Mouse (Mus musculus) embryonic facial prominence, embryonic 14.5 days (tissue): ENCODE results near the gene Aldoart2. TPM values are rescaled to one million over a fixed set of nuclear protein-coding genes. Genes with fewer than 3 reads are reported as not detected.
A peak's percentile ranks its signal among the peaks of the same experiment; 100 is the strongest.
"Not testable (repeated sequence)": the region's sequence is repeated elsewhere in the genome, so short reads cannot be mapped to it uniquely, and the experiment has no call there.

Experiments used
- ATAC-seq: fragments of 200-750 bp; cut with Nextera tagmentation; 2 replicates; pipeline ENCODE4 v1.8.0; 2017; ENCODE audit warnings: low read depth, moderate number of reproducible peaks, moderate TSS enrichment
- DNase-seq: peaks from one replicate; pipeline ENCODE4 v3.0.0-alpha.2; 2015; ENCODE audit warnings: low spot score
- H3K27ac ChIP-seq: fragments of 300-500 bp; sonication (generic); replicated peaks from 2 replicates; pipeline ENCODE4 v1.5.1; 2014; ENCODE audit warnings: low read depth, mild to moderate bottlenecking, low read length, moderate library complexity
- H3K27me3 ChIP-seq: fragments of 300-500 bp; sonication (generic); replicated peaks from 2 replicates; pipeline ENCODE4 v1.6.1; 2014; ENCODE audit warnings: low read length; ENCODE audit not compliant: control insufficient read depth, insufficient read depth
- H3K36me3 ChIP-seq: fragments of 300-500 bp; sonication (generic); 2 replicates; pipeline ENCODE4 v1.6.1; 2014; ENCODE audit warnings: low read length, mixed read lengths; ENCODE audit not compliant: control insufficient read depth, insufficient read depth
- H3K4me1 ChIP-seq: fragments of 300-500 bp; sonication (generic); 2 replicates; pipeline ENCODE4 v1.6.1; 2014; ENCODE audit warnings: antibody characterized with exemption, low read length; ENCODE audit not compliant: control insufficient read depth, insufficient read depth
- H3K4me2 ChIP-seq: fragments of 300-500 bp; sonication (generic); 2 replicates; pipeline ENCODE4 v1.6.1; 2014; ENCODE audit warnings: low read depth, mild to moderate bottlenecking, low read length, moderate library complexity, mixed read lengths
- H3K4me3 ChIP-seq: fragments of 300-500 bp; sonication (generic); 2 replicates; pipeline ENCODE4 v1.5.1; 2014; ENCODE audit warnings: low read depth, mild to moderate bottlenecking, low read length
- H3K9ac ChIP-seq: fragments of 300-500 bp; sonication (generic); 2 replicates; pipeline ENCODE4 v1.6.1; 2014; ENCODE audit warnings: low read depth, mild to moderate bottlenecking, low read length, moderate library complexity, mixed read lengths
- H3K9me3 ChIP-seq: fragments of 300-500 bp; sonication (generic); 2 replicates; pipeline ENCODE4 v1.6.1; 2016; ENCODE audit warnings: low read length; ENCODE audit not compliant: control insufficient read depth
- WGBS: fragments of 180-500 bp; shearing (Covaris S2); extraction: QIAGEN DNeasy Blood & Tissue Kit; methylation state at CpG from one replicate; pipeline ENCODE4 v1.1.7; 2014; 5-methylcytosine and 5-hydroxymethylcytosine counted together
- polyA plus RNA-seq: library from polyadenylated mRNA; unstranded; fragments of >200 nt; fragmentation: Nextera tagmentation; extraction: Ambion mirVana; gene quantifications from 2 replicates; pipeline ENCODE4 v1.2.1, GENCODE M21; 2014

The Aldoart2 gene
- polyA plus RNA-seq, 1 experiment from 2014 or later, result not detected

GRCm38 (mm10) chr12:55569676-55570075, 4.6 kb downstream of the Aldoart2 start:
- no peak overlapping the region for H3K4me3 ChIP-seq
- ATAC-seq, result no peak
- H3K9me3 ChIP-seq, result peaks cover 2% of the 10 kb centered on the region; the same call in 1 of the 2 replicates
- no peak overlapping the region for H3K27ac ChIP-seq
- 65% methylated on average over 6 of the region's 6 CpGs for WGBS
- H3K9ac ChIP-seq, result no peak overlapping the region
- H3K4me2 ChIP-seq, result no peak overlapping the region
- DNase-seq, result peak; percentile 9
- H3K36me3 ChIP-seq, result no peaks in the 10 kb centered on the region
- no peaks in the 10 kb centered on the region for H3K4me1 ChIP-seq
- no peaks in the 10 kb centered on the region for H3K27me3 ChIP-seq

GRCm38 (mm10) chr12:55570646-55571045, 5.6 kb downstream of the Aldoart2 start:
- H3K9ac ChIP-seq, result no peak overlapping the region
- H3K4me2 ChIP-seq, result no peak overlapping the region
- H3K9me3 ChIP-seq, result no peaks in the 10 kb centered on the region
- H3K4me1 ChIP-seq, result no peaks in the 10 kb centered on the region
- H3K4me3 ChIP-seq, result no peak overlapping the region
- H3K36me3 ChIP-seq, result no peaks in the 10 kb centered on the region
- DNase-seq (no peak), ATAC-seq (no peak)
- H3K27ac ChIP-seq, result no peak overlapping the region
- 85% methylated on average over 9 of the region's 9 CpGs for WGBS
- H3K27me3 ChIP-seq, result no peaks in the 10 kb centered on the region

GRCm38 (mm10) chr12:55571181-55571580, 6.1 kb downstream of the Aldoart2 start:
- DNase-seq (no peak), ATAC-seq (no peak)
- no peak overlapping the region for H3K27ac ChIP-seq
- H3K9me3 ChIP-seq, result no peaks in the 10 kb centered on the region
- WGBS, result 79% methylated on average over 11 of the region's 11 CpGs
- H3K4me2 ChIP-seq, result no peak overlapping the region
- H3K27me3 ChIP-seq, result no peaks in the 10 kb centered on the region
- no peaks in the 10 kb centered on the region for H3K36me3 ChIP-seq
- no peaks in the 10 kb centered on the region for H3K4me1 ChIP-seq
- no peak overlapping the region for H3K9ac ChIP-seq
- H3K4me3 ChIP-seq, result no peak overlapping the region

GRCm38 (mm10) chr12:55571661-55572060, 6.6 kb downstream of the Aldoart2 start:
- no peak for DNase-seq
- Histone ChIP-seq H3K4me3 (no peak overlapping the region), H3K9ac (no peak overlapping the region), H3K4me1 (no peaks in the 10 kb centered on the region), H3K36me3 (no peaks in the 10 kb centered on the region), H3K27ac (no peak overlapping the region), H3K4me2 (no peak overlapping the region), H3K9me3 (no peaks in the 10 kb centered on the region), H3K27me3 (no peaks in the 10 kb centered on the region)
- 85% methylated on average over 10 of the region's 10 CpGs for WGBS
- no peak for ATAC-seq

- H3K4me3 ChIP-seq, result no peak overlapping the region
- no peak overlapping the region for H3K27ac ChIP-seq
- no peak for ATAC-seq
- H3K36me3 ChIP-seq, result no peaks in the 10 kb centered on the region
- no peak for DNase-seq
- no peak overlapping the region for H3K4me2 ChIP-seq
- no peaks in the 10 kb centered on the region for H3K4me1 ChIP-seq
- H3K9me3 ChIP-seq, result no peaks in the 10 kb centered on the region
- H3K9ac ChIP-seq, result no peak overlapping the region
- no peaks in the 10 kb centered on the region for H3K27me3 ChIP-seq
These were observed 8.1 kb downstream of the Aldoart2 start for GRCm38 (mm10) chr12:55573089-55573488.

GRCm38 (mm10) chr12:55573794-55574193, 8.8 kb downstream of the Aldoart2 start:
- Histone ChIP-seq H3K4me1 (no peaks in the 10 kb centered on the region), H3K9me3 (no peaks in the 10 kb centered on the region), H3K27me3 (no peaks in the 10 kb centered on the region), H3K4me3 (no peak overlapping the region), H3K27ac (no peak overlapping the region), H3K36me3 (no peaks in the 10 kb centered on the region), H3K9ac (no peak overlapping the region), H3K4me2 (no peak overlapping the region)
- ATAC-seq (peak; percentile 70; the same call in 1 of the 2 replicates), DNase-seq (peak; percentile 30)
- 2% methylated on average over 6 of the region's 6 CpGs for WGBS

- H3K27ac ChIP-seq, H3K4me2 ChIP-seq, H3K27me3 ChIP-seq, H3K36me3 ChIP-seq, H3K4me3 ChIP-seq, H3K4me1 ChIP-seq, ATAC-seq, DNase-seq, H3K9me3 ChIP-seq, H3K9ac ChIP-seq: not testable (repeated sequence)
- WGBS, result 55% methylated on average over 9 of the region's 9 CpGs
These were observed 21.9 kb downstream of the Aldoart2 start for GRCm38 (mm10) chr12:55586936-55587335.

GRCm38 (mm10) chr12:55598537-55598886, 33.5 kb downstream of the Aldoart2 start:
- Histone ChIP-seq H3K4me1 (peaks cover 15% of the 10 kb centered on the region), H3K4me2 (peak overlapping the region; percentile 76), H3K9ac (no peak overlapping the region), H3K9me3 (no peaks in the 10 kb centered on the region), H3K27ac (no peak overlapping the region), H3K27me3 (peaks cover 56% of the 10 kb centered on the region), H3K36me3 (peaks cover 7% of the 10 kb centered on the region; the same call in 1 of the 2 replicates), H3K4me3 (peak overlapping the region; percentile 46)
- 6% methylated on average over 7 of the region's 7 CpGs for WGBS
- no peak for ATAC-seq
- DNase-seq, result no peak

GRCm38 (mm10) chr12:55598887-55599561, 34.0 kb downstream of the Aldoart2 start, which contains the start of gene Insm2:
Gene Insm2, plus strand, starts transcription at chr12:55599427.
- peaks cover 11% of the 10 kb centered on the region; the same call in 1 of the 2 replicates for H3K36me3 ChIP-seq
- no peak within 1 kb of the TSS for H3K27ac ChIP-seq
- DNase-seq (no peak), ATAC-seq (peak; percentile 72)
- H3K4me3 ChIP-seq, result peak within 1 kb of the TSS; percentile 46
- H3K9ac ChIP-seq, result no peak within 1 kb of the TSS
- H3K27me3 ChIP-seq, result peaks cover 56% of the 10 kb centered on the region
- H3K4me1 ChIP-seq, result peaks cover 15% of the 10 kb centered on the region
- peak within 1 kb of the TSS; percentile 76 for H3K4me2 ChIP-seq
- WGBS, result under 1% methylated on average over 29 of the region's 77 CpGs
- H3K9me3 ChIP-seq, result no peaks in the 10 kb centered on the region
